Mouse (Mus musculus): ENCODE data around the gene Lima1.

Gene Lima1

DNA sequence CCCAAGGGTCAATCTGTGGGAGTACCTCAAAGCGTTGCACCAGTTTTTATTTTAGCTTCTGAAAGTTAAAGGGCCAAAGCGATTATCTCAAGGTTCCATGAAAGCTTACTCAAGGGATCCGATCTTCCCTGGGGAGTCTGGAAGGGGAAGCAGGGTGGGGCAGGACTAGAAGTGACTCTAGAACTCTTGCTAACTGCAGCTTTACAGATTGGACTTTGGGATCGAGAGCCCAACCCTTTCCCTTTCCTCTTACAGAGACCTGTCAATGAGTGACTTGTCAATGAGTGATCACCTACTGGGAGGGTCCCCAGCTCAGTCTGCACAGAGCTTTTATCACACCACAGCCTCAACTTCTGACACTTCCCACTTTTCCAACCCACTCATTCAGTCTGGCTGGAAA lies 7.6 kb downstream of the Lima1 start:
- DNase-seq (ENCODE audit: low read depth, low spot score) = no peak

DNA sequence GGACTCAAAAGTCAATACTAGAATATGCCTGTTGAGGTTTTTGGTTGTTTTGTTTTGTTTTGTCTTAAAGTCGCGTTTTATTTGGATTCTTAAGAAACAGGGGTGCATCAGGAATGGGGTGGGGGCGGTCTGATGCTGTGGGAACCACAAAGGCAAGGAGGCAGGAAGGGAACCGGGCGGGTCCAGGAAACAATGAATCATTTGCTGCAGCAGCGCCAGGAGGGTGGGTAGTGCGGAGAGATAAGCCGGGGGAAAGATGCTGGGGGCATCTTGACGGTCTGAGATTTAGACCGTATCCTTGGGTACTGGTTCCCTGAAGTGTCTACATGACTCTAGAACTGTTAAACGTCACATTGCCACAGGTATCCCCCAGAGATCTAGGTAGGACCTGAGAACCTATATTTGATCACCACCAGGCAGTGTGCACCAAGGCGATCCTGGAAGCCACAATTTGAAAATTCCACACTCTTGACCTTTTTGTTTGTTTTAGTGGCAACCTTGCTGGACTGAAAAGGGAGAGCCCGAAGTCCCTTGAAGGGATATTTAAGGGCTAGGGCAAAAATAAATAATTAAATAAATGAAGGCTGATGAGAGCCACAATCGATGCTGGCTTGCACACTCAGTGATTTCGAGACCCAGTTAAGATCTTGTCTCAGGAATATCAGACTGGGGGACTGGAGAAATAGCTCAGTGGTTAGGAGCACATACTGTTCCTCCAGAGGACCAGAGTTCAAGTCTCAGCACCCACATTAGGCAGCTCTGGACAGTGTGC lies 8.6 kb downstream of the Lima1 start:
- no peak for DNase-seq (ENCODE audit: low read depth, low spot score)

DNA sequence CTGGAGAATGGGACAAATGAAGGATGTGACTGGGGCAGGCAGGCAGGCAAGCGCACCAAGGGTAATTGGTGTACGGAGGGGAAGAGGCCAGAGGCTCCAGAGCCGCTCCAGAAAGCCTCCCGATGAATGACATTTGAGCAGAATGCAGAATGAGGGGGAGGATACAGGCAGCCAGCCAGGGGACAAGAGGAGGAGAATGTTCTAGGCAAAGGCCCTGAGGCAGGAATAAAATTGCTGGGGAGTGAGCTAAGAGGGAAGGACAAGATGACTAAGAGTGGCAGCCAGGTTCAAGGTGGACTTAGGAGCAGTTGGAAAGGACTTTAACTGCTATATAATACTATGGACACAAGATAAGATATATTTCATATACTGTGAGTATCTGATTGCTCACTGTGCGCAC lies 9.3 kb downstream of the Lima1 start:
- DNase-seq (ENCODE audit: low read depth, low spot score) = no peak

DNA sequence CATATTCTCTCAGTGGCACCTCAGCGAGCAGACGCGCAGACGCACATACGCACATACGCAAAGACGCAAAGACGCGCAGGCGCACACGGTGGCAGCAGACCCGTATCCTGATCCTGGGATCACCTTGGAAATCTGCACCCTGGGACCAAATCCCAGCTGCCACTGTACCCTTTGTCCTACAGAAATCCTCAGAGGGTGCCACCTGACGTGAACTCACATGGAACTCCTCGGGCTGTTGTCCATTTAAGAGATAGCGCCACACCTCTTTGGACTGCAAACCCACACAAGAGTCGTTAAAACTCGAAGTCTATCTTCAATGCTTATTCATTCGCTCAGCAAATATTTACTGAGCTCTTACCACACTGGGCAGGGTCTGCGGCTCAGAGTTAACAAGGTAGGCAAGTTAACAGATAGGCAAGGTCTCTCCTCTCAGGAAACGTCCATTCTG lies 9.7 kb downstream of the Lima1 start:
- no peak for DNase-seq (ENCODE audit: low read depth, low spot score)

DNA sequence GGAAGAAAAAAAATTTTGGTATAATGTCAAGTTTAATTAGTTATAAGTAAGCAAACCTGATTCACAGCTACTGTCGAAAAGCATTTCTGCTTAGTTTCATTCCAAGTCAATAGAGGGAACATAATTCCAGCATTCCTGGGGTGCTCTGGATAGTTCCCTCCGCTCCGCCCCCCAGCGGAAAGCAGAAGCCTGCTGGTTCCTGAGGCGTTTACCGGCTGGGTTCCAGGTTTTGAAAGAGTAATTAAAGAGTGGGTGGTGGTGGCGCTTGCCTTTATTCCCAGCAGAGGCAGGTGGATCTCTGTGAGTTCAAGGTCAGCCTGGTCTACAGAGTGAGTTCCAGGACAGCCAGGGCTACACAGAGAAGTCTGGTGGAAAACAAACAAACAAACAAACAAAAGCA lies 10.2 kb downstream of the Lima1 start:
- DNase-seq (ENCODE audit: low read depth, low spot score) = no peak

DNA sequence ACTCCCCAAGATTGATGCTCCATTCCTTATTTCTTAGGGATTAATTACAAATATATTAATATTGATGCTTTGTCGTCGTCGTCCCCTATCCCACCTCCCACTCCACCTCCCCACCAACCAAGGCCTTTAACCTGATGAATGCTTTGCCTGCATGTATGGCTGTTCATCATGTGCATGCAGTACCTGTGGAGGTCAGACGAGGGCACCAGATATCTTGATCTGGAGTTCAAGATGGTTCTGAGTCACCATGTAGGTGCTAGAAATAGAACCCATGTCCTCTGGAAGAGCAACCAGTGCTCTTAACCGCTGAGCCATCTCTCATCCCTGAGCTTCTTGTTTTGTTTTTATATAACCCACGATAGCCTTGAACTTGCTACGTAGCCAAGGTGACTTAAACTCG lies 11.5 kb downstream of the Lima1 start:
- no peak for DNase-seq (ENCODE audit: low read depth, low spot score)

DNA sequence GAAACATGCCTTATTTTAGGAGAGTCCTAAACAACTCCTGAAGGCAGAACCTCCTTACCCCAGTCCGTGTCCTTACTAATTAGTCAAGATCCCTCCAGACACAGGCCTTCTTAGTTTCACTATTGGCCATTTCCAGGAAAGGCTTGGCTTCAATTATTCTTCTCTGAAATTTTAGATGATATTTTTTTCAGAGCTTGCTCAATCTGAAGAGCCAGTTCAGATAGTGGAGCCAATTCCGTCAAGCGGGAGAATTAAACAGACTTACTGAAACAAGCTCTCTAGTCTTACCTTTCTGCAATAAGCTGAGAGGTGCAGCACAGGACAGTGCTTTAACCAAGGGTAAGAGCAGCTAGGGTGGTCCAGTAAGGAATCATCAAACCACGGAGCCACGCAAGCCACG lies 11.9 kb downstream of the Lima1 start:
- no peak for DNase-seq (ENCODE audit: low read depth, low spot score)

DNA sequence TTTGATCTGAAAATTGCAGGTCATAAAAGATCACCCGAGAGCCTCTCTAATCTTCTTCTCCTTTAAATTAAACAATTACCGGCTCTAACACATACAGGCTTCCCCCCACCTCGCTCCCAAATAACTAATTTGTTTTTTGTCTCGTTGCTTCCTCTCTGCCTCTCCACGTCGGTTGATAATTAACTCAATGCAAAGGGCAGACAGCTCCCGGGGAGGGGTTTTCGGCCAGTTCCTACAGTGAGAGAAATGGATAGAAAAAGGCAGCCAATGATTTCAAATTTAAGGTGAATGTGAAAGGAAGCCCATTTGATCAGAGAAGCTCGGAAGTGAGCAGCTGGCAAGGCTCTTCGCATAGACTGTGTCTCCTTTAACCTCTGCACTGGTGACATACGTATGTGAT lies 12.8 kb downstream of the Lima1 start:
- DNase-seq (ENCODE audit: low read depth, low spot score) = no peak

DNA sequence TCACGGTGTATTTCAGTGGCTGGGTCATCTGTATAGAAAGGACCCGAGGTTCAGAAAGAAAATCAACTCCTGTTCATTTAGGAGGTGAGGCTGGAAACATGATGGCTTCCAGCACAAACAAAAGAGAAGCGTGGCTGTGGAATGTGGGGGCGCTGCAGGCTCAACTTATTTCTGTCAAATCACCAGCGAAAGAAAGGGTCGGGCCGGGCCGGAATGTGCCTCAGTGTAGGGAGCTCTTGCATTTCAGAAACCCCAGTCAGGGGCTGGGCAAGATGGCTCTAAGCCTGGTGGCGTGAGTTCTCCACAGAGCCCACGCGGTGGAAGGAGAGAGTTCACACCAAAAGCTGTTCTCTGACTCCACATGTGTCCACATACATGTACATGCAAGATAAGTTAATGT lies 13.3 kb downstream of the Lima1 start:
- no peak for DNase-seq (ENCODE audit: low read depth, low spot score)

DNA sequence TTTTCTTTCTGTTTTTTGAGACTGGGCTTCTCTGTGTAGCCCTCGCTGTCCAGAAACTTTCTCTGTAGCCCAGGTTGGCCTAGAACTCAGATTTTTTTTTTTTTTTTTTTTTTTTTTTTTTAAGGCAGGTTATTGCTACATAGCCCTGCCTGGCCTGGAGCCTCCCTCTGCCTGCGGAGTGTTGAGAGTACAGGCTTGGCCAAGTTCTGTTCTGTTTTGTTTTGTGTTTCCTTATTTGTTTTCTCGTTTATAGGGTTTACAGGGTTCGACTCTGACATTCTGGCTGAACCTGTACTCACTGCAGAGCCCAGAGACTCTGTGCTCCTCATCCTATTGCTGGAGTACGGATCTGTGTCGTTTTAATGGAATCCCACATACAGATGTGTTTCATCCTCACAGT lies 13.7 kb downstream of the Lima1 start:
- no peak for DNase-seq (ENCODE audit: low read depth, low spot score)

DNA sequence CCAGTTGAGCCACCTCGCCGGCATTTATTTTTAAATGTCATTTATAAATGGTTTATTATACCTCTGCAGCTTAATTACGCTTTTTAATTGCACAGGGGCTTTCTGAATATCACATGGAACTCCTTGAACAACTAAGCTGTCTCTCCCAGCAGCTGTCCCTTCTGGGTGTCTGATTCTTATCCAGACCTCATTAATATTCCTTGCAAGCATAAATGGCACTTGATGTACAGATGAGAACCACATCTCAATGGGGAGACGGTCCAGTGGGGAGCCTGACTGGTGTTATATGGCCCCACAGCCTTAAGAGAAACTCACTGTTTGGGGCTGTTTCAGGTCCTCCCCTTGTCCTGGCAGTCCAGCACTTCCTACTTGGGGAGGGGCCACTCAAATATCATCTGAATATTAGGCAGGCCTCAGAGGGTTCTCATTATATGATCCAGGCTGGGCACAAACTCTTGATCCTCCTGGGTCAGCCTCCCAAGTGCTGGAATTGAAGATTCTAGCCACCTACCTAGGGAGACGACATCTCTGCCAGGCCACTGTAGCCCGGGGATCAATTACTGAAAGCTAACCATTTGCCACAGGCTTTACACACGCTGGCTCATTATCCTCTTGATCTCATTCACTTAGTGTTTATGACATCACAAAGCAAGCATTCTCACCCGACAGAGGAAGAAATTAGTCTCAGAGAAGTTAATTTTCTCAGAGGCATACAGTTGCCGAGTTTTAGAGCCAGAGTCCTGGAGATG lies 15.4 kb downstream of the Lima1 start:
- no peak for DNase-seq (ENCODE audit: low read depth, low spot score)

DNA sequence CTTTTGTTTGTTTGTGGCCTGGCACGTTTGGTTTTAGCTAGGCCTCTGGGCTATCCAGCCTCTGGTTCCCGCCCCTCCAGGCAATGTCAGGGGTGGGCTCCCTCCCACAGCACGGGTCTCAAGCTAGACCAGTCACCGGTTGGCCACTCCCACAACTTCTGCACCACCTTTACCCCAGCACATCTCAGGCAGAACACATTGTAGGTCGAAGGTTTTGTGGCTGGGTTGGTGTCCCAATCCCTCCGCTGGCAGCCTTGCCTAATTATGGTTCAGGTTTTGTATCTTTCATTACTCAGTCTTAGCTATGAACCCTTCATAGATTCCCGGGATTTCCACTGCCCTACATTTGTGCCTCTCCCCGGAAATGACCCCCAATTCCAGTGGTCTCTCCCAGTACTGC lies 17.8 kb downstream of the Lima1 start:
- DNase-seq (ENCODE audit: low read depth, low spot score) = no peak

DNA sequence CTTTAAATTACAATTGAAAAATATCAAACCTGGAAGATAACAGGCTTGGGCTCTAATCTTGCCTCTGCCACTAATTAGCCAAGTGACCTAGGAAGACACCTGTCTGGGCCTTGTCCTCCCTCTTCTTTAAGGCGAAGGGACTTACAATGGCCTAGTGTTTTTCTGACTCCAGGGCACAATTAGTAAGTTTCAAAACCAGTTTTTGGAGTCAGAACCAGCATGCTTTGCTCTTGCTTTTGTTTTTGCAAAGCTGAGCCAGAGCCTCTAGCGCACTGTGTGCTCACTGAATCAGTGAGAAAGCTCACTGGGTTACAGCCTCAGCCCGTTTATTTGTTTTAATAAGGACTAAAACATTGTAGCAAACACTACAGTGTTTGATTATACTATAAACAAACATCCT lies 20.1 kb downstream of the Lima1 start:
- DNase-seq (ENCODE audit: low read depth, low spot score) = no peak

DNA sequence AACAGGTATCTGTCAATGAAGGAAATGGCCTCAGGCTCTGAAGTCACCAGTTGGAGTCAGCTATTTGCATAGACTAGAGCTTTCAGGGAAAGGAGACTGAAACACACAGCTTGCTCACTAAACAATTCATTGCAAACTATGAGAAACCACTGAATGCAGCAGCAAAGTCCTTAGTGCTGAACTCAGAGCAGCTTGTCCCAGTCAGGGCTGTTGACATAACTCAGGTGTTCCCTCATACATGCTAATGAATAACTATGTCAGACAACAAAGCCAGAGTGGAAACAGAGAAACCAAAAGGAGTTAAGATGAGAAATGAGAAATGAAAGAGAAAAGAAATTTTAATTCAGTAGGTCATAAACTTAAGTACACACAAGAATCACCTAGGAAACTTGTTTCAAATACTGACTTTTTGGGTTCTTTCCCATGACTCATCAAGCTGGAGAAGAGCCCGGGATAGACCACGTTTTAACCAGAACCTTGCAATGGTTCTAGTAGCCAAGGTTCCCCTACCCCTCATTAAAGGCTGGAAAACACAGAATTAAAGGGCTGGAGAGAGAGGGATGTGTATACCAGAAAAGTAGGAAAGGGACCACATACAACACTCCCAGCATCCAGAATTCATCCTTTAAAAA lies 22.5 kb downstream of the Lima1 start:
- no peak for DNase-seq (ENCODE audit: low read depth, low spot score)

DNA sequence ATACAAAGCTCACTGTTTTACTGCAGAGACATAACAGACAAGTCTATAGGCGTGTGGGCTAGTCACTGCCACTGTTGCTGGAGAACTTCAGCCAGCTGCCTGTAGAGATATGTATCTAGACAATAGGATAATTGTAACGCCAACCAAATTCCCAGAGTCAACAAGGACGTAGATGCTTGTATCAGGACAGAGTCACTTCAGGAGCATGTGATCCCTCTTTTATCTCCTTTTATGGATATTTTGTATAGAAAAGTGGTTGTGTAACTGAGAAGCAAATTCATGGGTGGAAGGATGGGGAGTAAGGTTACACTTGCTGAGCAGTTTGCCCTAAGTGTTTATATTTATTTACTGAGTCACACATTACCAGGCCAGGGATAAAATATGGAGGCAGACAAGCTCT lies 25.0 kb downstream of the Lima1 start:
- DNase-seq (ENCODE audit: low read depth, low spot score) = no peak

DNA sequence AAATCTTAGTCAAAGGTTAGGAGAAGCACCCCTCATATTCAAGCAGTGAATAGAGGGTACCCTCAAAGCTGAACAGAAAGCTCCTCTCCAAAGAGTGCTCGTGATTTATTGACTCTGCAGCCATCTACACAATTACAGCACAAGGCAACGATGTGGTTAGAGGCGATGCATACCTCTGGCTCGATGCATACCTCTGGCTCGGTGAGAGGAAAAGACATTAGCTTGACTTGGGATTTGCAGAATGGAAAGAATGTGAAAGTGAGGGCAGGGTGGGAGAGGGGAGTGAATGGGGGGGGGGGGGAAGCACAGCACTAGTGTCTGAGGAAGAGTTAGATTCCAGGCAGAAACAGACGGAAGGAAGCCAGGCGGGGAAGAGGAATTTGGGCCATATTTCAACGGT lies 27.3 kb downstream of the Lima1 start:
- DNase-seq (ENCODE audit: low read depth, low spot score) = no peak

DNA sequence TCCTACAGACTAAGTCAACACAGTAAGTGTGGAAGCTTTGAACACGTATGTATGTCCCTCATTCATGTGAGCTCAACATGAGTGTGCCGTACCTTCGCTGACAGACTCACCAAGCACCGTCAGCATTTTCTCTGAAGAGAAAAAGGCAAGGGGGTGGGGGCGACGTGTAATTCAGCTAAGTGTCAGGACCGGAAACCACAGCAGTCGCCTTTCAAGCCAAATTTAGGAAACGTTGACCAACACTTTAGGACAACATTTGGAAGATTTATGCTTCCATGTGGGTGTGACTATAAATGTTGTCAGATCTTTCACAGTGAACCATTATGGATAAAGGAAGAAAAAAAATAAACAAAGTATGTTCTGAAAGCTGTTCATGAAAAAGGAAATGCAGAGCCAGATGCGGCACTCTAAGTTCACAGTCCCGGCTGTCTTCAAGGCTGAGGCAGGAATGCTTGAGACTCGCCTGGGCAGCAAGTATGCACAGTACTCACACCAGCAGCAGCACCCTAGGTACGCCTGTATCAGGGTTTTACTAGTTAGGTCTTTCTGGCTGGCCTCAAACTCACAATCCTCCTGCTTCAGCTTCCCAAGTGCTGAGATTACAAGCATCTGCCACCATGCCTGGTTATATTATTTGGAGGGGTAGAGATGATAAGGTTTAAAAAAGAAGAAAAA lies 27.9 kb downstream of the Lima1 start:
- no peak for DNase-seq (ENCODE audit: low read depth, low spot score)

DNA sequence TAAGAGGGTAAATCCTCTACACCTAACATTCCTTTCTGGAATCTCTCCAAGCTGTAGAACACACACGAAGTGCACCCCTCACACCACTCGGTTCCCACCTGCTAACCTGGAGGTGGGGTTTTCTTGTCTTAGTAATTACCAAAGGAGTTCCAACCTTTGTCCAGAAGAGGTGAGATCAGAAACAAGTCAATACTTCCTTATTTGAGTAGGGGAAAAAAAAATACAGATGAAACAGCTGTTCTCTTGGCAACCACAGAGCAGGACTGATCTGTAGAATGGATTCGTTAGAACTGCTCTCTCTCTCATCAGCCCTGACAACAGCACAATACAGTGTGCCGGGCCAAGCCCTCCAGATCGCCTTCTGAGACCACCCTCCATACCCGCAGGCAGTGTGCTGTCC lies 28.6 kb downstream of the Lima1 start:
- DNase-seq (ENCODE audit: low read depth, low spot score) = no peak

DNA sequence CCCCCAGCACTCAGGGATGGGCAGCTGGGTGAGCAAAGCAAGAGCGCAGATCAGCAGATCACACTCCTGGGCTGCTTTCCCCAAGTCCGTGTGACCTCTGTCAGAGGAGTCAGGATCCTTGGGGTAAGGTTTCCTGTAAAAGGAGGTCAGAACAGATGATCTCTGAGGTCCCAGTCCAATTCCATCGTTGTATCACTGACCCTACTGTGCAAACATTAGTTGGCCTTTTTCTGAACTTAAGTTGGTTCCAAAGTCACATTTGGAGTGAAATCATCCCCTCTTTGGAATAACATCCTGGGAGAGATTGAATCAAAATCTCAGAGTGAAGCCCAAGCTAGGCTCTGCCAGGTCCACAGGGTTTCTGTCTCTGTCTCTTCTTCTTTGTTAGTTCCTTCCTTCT lies 31.4 kb downstream of the Lima1 start:
- no peak for DNase-seq (ENCODE audit: low read depth, low spot score)

DNA sequence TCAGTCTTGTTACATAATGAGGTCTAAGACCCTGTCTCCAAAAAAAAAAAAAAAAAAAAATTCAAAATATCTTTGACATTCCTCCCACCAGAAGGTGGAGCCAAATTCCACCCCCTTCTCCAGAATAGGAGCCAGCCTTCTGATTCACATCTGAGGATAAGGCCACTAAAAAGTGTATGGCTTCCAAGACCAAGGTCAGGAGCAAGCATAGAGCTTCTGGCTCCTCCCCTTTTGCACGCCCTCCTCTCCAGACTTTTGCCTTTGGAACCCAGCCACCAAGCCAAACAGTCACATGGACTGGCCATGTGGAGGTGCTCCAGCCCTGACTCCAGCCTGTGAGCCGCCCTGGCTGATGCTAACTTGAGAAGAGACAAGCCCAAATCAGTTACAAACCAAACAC lies 35.3 kb downstream of the Lima1 start:
- no peak for DNase-seq (ENCODE audit: low read depth, low spot score)

DNA sequence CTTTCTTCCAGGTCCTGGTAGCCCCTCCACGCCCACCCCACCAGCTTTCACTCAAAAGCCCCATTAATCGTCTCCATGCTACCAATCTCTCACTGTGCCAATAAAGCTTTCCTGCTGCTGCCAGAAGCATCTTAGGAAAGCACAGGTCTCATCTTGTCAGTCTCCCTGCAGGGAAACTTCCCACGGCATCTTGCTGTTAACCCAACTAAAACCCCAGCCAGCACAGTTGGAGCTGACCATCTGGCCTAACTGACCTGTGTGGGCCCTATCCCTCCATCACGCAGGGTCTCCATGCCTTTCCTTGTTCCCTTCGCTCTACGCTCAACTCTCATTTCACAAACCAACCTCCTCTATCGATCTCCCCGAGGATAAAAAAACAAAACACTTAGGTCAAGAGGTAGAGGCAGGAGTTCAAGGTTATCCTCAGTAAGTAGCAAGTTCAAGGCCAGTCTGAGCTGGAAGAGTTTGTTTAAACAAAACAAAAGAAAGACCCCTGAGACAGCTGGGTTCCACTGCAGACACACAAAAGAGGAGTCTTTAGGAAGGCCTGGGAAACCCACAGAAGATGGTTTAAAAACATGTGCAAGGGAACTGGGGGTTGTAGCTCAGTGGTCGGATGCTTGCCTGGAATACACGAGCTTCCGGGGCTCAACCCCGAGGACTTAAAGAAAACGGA lies 36.0 kb downstream of the Lima1 start:
- no peak for DNase-seq (ENCODE audit: low read depth, low spot score)

DNA sequence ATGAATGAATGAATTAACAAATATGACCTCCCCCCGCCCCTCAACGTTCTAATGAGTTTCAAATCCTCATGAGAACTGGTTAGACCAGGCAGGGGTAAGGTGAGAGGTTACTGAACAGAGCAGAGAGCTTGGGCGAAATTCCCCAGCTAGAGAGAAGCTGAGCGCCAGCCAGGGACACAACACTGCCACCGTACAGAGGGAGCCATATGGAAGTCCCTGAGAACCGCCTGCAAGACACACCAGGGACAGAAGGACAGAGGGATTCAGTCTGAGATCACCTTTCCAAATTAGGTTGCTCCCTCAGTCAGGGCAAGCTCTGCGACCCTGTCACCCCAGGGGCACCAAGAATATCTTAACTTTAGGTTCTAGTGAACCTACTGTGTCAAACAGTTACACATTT lies 37.7 kb downstream of the Lima1 start:
- no peak for DNase-seq (ENCODE audit: low read depth, low spot score)

All from c-Kit-negative CD71-positive TER-119-positive erythroid progenitor cells, embryonic 14.5 days (primary cell).